Mouse (Mus musculus) liver, embryonic 14.5 days (tissue): Measurements from ENCODE around the gene Astn2.

Experiments used
- CTCF ChIP-seq: IDR thresholded peaks from 2 replicates; pipeline ENCODE4 v1.5.1; 2016; ENCODE audit warnings: antibody characterized with exemption, low read depth, control low read depth
- EP300 ChIP-seq: IDR thresholded peaks from 2 replicates; pipeline ENCODE4 v1.6.1; 2016; ENCODE audit warnings: antibody characterized with exemption, low read depth

DNA sequence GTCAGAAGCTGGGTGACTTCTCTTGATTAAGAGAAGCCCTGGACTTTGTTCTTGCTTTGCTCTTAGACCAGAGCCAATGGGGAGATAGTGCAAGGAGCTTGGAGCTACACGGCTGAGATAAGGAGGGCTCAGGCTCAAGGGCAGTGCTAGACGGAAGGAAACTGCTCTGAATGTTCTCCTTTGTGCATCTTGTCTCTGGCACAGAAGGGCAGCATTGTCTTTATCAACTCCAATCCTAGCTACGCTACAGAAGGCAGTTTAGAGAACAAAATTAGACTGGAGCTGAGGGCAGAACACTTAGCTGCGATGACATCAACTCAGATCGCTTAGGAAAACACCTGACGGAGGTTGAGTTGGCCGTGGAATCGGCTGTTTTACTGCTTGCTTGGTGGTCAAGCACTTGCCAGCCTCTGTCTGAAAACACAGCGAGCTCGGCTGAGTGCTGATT lies 797.2 kb downstream of the Astn2 start:
- no peak for TF ChIP-seq EP300
- no peak for TF ChIP-seq CTCF
